Mouse (Mus musculus): Measurements from ENCODE around the gene Vps33b.

DNA sequence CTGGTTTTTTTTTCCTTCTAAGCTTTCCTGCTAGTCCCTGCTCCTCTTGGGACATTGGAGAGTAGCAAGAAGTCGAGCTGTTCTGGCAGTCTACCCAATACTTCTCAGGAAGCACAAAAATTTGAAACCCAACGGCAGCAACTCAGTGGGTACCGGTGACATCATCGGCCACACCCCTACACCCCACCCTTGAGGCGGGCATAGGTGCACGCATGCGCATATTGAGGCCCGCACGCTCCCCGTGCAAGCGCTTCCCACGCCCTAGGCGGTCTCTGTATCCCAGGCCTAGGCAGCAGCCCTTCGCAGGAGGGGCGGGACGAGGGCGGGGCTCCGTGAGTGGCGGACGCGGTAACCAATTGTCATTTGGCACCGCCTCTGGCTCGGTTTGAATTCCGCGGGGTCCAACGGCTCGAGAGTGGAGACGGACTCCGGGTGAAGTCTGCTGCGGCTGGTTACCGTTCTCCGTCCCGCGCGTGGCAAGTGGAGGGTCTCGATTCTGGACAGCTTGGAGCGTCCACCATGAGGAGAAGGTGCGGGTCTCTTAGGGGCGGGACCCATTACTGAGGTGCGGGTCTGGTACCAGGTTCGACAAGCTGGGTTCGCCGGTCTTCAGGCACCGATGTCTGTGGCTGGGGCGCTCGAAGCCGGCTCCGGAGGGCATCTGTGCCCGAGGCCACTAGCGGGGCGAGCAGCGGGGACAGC, 24.8 kb downstream of the Vps33b start, which contains the start of gene Prc1:
- TF ChIP-seq CTCF (IDR thresholded peaks at IDR 0.05; ENCODE audit: borderline replicate concordance, extremely low read depth, insufficient read depth, insufficient read length) (no peak), POLR2A (IDR thresholded peaks at IDR 0.05; ENCODE audit: borderline replicate concordance, extremely low read depth, insufficient read depth, insufficient read length, poor library complexity, severe bottlenecking) (peak; percentile 36; the same call in 1 of the 2 replicates)

Data from brain, embryonic 14.5 days (tissue).